Mouse (Mus musculus) E14TG2a.4 (cell line): ENCODE measurements around the gene Adamtsl1.

Source experiments
- CTCF ChIP-seq: conservative IDR thresholded peaks from 2 replicates; pipeline ENCODE4 v1.5.1; 2014; ENCODE audit warnings: low read length
- NANOG ChIP-seq: IDR thresholded peaks from 2 replicates; pipeline ENCODE4 v1.6.1; 2014; ENCODE audit warnings: borderline replicate concordance, low read length, mixed read lengths
- POU5F1 ChIP-seq: IDR thresholded peaks from 2 replicates; pipeline ENCODE4 v1.6.1; 2014; ENCODE audit warnings: low read length, borderline replicate concordance

DNA sequence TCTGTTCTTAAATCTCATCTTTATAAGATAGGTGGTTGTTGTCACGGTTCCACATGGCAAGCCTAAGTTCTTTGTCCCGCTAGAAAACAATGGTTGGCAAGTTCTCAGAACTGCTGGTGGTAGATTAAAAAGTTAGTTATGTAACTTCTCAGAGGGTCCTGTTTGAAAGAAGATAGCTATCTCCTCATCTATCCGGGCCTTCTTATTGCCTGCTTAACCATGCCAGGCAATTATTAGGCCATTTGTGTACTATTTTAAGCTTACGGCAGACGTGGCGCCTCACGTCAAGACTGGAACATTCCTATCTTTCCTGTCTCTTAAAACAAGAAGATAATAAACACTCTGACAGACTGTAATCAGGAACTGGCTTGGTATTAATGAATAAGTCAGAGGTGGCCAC is 115.4 kb downstream of the Adamtsl1 start:
- TF ChIP-seq CTCF (no peak), NANOG (no peak), POU5F1 (no peak)
